Mouse (Mus musculus) CH12.LX (cell line): Measurements from ENCODE around the gene Gm37240. TPM values are rescaled to one million over a fixed set of nuclear protein-coding genes. Genes with fewer than 3 reads are reported as not detected.

ENCODE experiments used
- DNase-seq: peaks from one replicate; pipeline ENCODE4 v3.0.0-alpha.2; 2013; ENCODE audit errors: extremely low read depth
- H3K27ac ChIP-seq: 2 replicates; pipeline ENCODE4 v1.5.1; 2012; ENCODE audit warnings: low read depth, mild to moderate bottlenecking, control low read depth, moderate library complexity; ENCODE audit not compliant: insufficient read depth
- H3K27me3 ChIP-seq: replicated peaks from 2 replicates; pipeline ENCODE3; 2012; ENCODE audit warnings: inconsistent platforms
- H3K36me3 ChIP-seq, 2 experiments: replicated peaks in 1 of 2; 2 replicates each; pipeline versions ENCODE3 to v1.6.1; 2012; ENCODE audit warnings: inconsistent platforms in 1 of 2, low read length in 1 of 2, mild to moderate bottlenecking in 1 of 2, mixed read lengths in 1 of 2, moderate library complexity in 1 of 2; ENCODE audit not compliant: control insufficient read depth in 1 of 2, insufficient read depth in 1 of 2
- H3K4me1 ChIP-seq, 2 experiments: 2 replicates each; pipeline ENCODE4 v1.6.1; 2012; ENCODE audit warnings: inconsistent platforms in 1 of 2, moderate library complexity in 1 of 2; ENCODE audit not compliant: insufficient read depth in 2 of 2, control insufficient read depth in 1 of 2
- H3K4me2 ChIP-seq: 2 replicates; pipeline ENCODE4 v1.6.1; 2012; ENCODE audit warnings: low read depth, mild to moderate bottlenecking, control low read depth; ENCODE audit not compliant: poor library complexity, insufficient read depth, severe bottlenecking
- H3K4me3 ChIP-seq, 3 experiments: fragments of 150-350 bp in 1 of 3; sonication (generic) in 1 of 3; replicated peaks in 1 of 3; 2 replicates each; pipeline versions ENCODE3 to v1.5.1; 2011 to 2012; ENCODE audit warnings: low read depth in 2 of 3, low read length in 2 of 3, mild to moderate bottlenecking in 2 of 3, moderate library complexity in 2 of 3, control low read depth in 1 of 3, improper control_type of control experiment in 1 of 3, inconsistent platforms in 1 of 3, mixed read lengths in 1 of 3; ENCODE audit not compliant: poor library complexity in 1 of 3
- H3K79me2 ChIP-seq: replicated peaks from 2 replicates; pipeline ENCODE4 v1.6.1; 2012; ENCODE audit warnings: mild to moderate bottlenecking, moderate library complexity; ENCODE audit not compliant: control insufficient read depth, poor library complexity, insufficient read depth, severe bottlenecking; ENCODE audit errors: extremely low read depth
- H3K9ac ChIP-seq: 2 replicates; pipeline ENCODE4 v1.6.1; 2012; ENCODE audit warnings: low read depth, mild to moderate bottlenecking, control low read depth, moderate library complexity; ENCODE audit not compliant: insufficient read depth
- H3K9me3 ChIP-seq: replicated peaks from 2 replicates; pipeline ENCODE3; 2012; ENCODE audit warnings: low read length, inconsistent platforms, mixed read lengths
- CHD2 ChIP-seq: IDR thresholded peaks from 2 replicates; pipeline ENCODE4 v1.6.1; 2011; ENCODE audit warnings: low read length, improper control_type of control experiment
- CTCF ChIP-seq, 2 experiments: IDR thresholded peaks in 1 of 2; conservative IDR thresholded peaks in 1 of 2; 2 replicates each; pipeline ENCODE4 v1.5.1; 2011 to 2012; ENCODE audit warnings: low read depth in 2 of 2, low read length in 2 of 2, improper control_type of control experiment in 1 of 2, inconsistent platforms in 1 of 2, mild to moderate bottlenecking in 1 of 2, moderate library complexity in 1 of 2
- ELF1 ChIP-seq: IDR thresholded peaks from 2 replicates; pipeline ENCODE4 v1.6.1; 2014; ENCODE audit warnings: low read depth, mild to moderate bottlenecking, inconsistent platforms, low read length, improper control_type of control experiment
- ETS1 ChIP-seq: conservative IDR thresholded peaks from 2 replicates; pipeline ENCODE4 v1.6.1; 2012; ENCODE audit warnings: low read depth, mild to moderate bottlenecking, inconsistent platforms, low read length, improper control_type of control experiment, moderate library complexity
- GABPA ChIP-seq: IDR thresholded peaks from 2 replicates; pipeline ENCODE4 v1.6.1; 2012; ENCODE audit warnings: low read depth, low read length, improper control_type of control experiment, inconsistent platforms; ENCODE audit not compliant: insufficient replicate concordance
- HCFC1 ChIP-seq: IDR thresholded peaks from 2 replicates; pipeline ENCODE4 v1.6.1; 2012; ENCODE audit warnings: low read depth, mild to moderate bottlenecking, inconsistent platforms, low read length, improper control_type of control experiment
- IRF4 ChIP-seq: IDR thresholded peaks from 2 replicates; pipeline ENCODE4 v1.6.1; 2014; ENCODE audit warnings: low read depth, mild to moderate bottlenecking, inconsistent platforms, low read length, improper control_type of control experiment
- JUN ChIP-seq: IDR thresholded peaks from 2 replicates; pipeline ENCODE4 v1.6.1; 2011; ENCODE audit warnings: low read depth, mild to moderate bottlenecking, low read length, improper control_type of control experiment, moderate library complexity; ENCODE audit not compliant: insufficient read depth
- JUND ChIP-seq: conservative IDR thresholded peaks from 2 replicates; pipeline ENCODE4 v1.6.1; 2011; ENCODE audit warnings: low read depth, low read length, improper control_type of control experiment
- KAT2A ChIP-seq: IDR thresholded peaks from 2 replicates; pipeline ENCODE4 v1.6.1; 2012; ENCODE audit warnings: low read length, improper control_type of control experiment, inconsistent platforms; ENCODE audit not compliant: insufficient replicate concordance
- MAFK ChIP-seq: IDR thresholded peaks from 2 replicates; pipeline ENCODE4 v1.6.1; 2011; ENCODE audit warnings: low read length, improper control_type of control experiment; ENCODE audit not compliant: insufficient replicate concordance
- MAX ChIP-seq: IDR thresholded peaks from 2 replicates; pipeline ENCODE4 v1.6.1; 2011; ENCODE audit warnings: low read length, improper control_type of control experiment
- MEF2A ChIP-seq: IDR thresholded peaks from 2 replicates; pipeline ENCODE4 v1.6.1; 2014; ENCODE audit warnings: low read depth, mild to moderate bottlenecking, inconsistent platforms, low read length, improper control_type of control experiment, borderline replicate concordance
- MXI1 ChIP-seq: IDR thresholded peaks from 2 replicates; pipeline ENCODE4 v1.6.1; 2011; ENCODE audit warnings: mild to moderate bottlenecking, low read depth, low read length, improper control_type of control experiment
- MYC ChIP-seq: IDR thresholded peaks from 2 replicates; pipeline ENCODE4 v1.6.1; 2011; ENCODE audit warnings: low read depth, mild to moderate bottlenecking, improper control_type of control experiment, low read length
- NELFE ChIP-seq: IDR thresholded peaks from 2 replicates; pipeline ENCODE4 v1.6.1; 2011; ENCODE audit warnings: low read depth, low read length, improper control_type of control experiment
- NRF1 ChIP-seq: IDR thresholded peaks from 2 replicates; pipeline ENCODE4 v1.6.1; 2014; ENCODE audit warnings: low read depth, mild to moderate bottlenecking, inconsistent platforms, low read length, improper control_type of control experiment, moderate library complexity
- RCOR1 ChIP-seq: conservative IDR thresholded peaks from 2 replicates; pipeline ENCODE4 v1.6.1; 2012; ENCODE audit warnings: low read depth, mild to moderate bottlenecking, inconsistent platforms, low read length, improper control_type of control experiment
- SIN3A ChIP-seq: IDR thresholded peaks from 2 replicates; pipeline ENCODE4 v1.6.1; 2012; ENCODE audit warnings: low read length, improper control_type of control experiment, inconsistent platforms
- TCF12 ChIP-seq: IDR thresholded peaks from 2 replicates; pipeline ENCODE4 v1.6.1; 2014; ENCODE audit warnings: low read depth, mild to moderate bottlenecking, inconsistent platforms, low read length, improper control_type of control experiment
- UBTF ChIP-seq: IDR thresholded peaks from 2 replicates; pipeline ENCODE4 v1.6.1; 2012; ENCODE audit warnings: low read depth, mild to moderate bottlenecking, inconsistent platforms, low read length, improper control_type of control experiment, moderate library complexity
- USF1 ChIP-seq: IDR thresholded peaks from 2 replicates; pipeline ENCODE4 v1.6.1; 2014; ENCODE audit warnings: low read depth, mild to moderate bottlenecking, inconsistent platforms, low read length, improper control_type of control experiment
- USF2 ChIP-seq: conservative IDR thresholded peaks from 2 replicates; pipeline ENCODE4 v1.6.1; 2011; ENCODE audit warnings: low read depth, low read length, improper control_type of control experiment
- ZC3H11A ChIP-seq: IDR thresholded peaks from 2 replicates; pipeline ENCODE4 v1.6.1; 2012; ENCODE audit warnings: low read depth, mild to moderate bottlenecking, inconsistent platforms, low read length, improper control_type of control experiment
- ZKSCAN1 ChIP-seq: IDR thresholded peaks from 2 replicates; pipeline ENCODE4 v1.6.1; 2012; ENCODE audit warnings: low read depth, inconsistent platforms, low read length, improper control_type of control experiment, borderline replicate concordance
- ZMIZ1 ChIP-seq: IDR thresholded peaks from 2 replicates; pipeline ENCODE4 v1.6.1; 2012; ENCODE audit warnings: low read depth, mild to moderate bottlenecking, inconsistent platforms, low read length, improper control_type of control experiment
- dilution Hi-C: fragments of 300-500 bp; cut with MboI; formaldehyde crosslinking; loops from 2 replicates; pipeline ENCODE4 v1.14.3; 2020; ENCODE audit warnings: low sequenced_read_pairs; ENCODE audit not compliant: extremely low pct_unique_long_range_greater_than_20kb, extremely low pct_ligation_motif_present
- in situ Hi-C: fragments of 300-500 bp; cut with MboI; formaldehyde crosslinking; loops from 3 replicates; pipeline ENCODE4 v1.14.3; 2019; ENCODE audit warnings: low sequenced_read_pairs, low pct_ligation_motif_present, low pct_unique_long_range_greater_than_20kb, mixed read lengths
- polyA plus RNA-seq: library from polyadenylated mRNA; unstranded; fragments of >175 nt; gene quantifications from 2 replicates; pipeline ENCODE4 v1.2.1, GENCODE M21; 2012; ENCODE audit warnings: low read depth; ENCODE audit not compliant: insufficient read length
- total RNA-seq, 2 experiments: library from RNA; depleted of rRNA; stranded (reverse); fragments of 300-350 nt in 1 of 2; fragments of >200 nt in 1 of 2; gene quantifications; 2 replicates each; pipeline ENCODE4 v1.2.3; 2012 to 2014

Gm37240 gene
- total and polyA plus RNA-seq, 3 experiments: 0.08 to 0.19 (median 0.14) TPM

GRCm38 (mm10) chr3:85691134-85691533 is 196.2 kb downstream of the Gm37240 start:
- TF ChIP-seq JUN: no peak
- TF ChIP-seq ELF1: no peak
- TF ChIP-seq USF1: no peak
- TF ChIP-seq USF2: no peak
- TF ChIP-seq NELFE: no peak
- TF ChIP-seq ZMIZ1: no peak
- no peak for TF ChIP-seq CTCF (conservative IDR thresholded peaks at IDR 0.05 in 1 of 2, IDR thresholded peaks at IDR 0.05 in 1 of 2; ENCODE audit: low read depth in 2 of 2, low read length in 2 of 2)
- no peak for TF ChIP-seq MAFK
- no peak for TF ChIP-seq MAX
- TF ChIP-seq ETS1: no peak
- TF ChIP-seq RCOR1: no peak
- no peak for TF ChIP-seq TCF12
- TF ChIP-seq KAT2A: no peak
- TF ChIP-seq MEF2A: no peak
- Histone ChIP-seq H3K4me1 (peaks cover 0 to 15% of the 10 kb centered on the region in 2 experiments; a peak in 2 of 4 replicates), H3K9me3 (no peaks in the 10 kb centered on the region), H3K36me3 (no peaks in the 10 kb centered on the region), H3K4me2 (no peak overlapping the region), H3K4me3 (no peak overlapping the region), H3K79me2 (no peaks in the 10 kb centered on the region), H3K27ac (no peak overlapping the region), H3K27me3 (no peaks in the 10 kb centered on the region), H3K9ac (no peak overlapping the region)
- dilution Hi-C loops: no loop called here
- in situ Hi-C loops: no loop called here
- DNase-seq: no peak

- Histone ChIP-seq H3K4me2 (no peak overlapping the region), H3K9ac (no peak overlapping the region), H3K4me3 (no peak overlapping the region), H3K4me1 (peaks cover 0 to 10% of the 10 kb centered on the region in 2 experiments; a peak in 2 of 4 replicates), H3K27me3 (no peaks in the 10 kb centered on the region), H3K27ac (no peak overlapping the region), H3K79me2 (no peaks in the 10 kb centered on the region), H3K36me3 (no peaks in the 10 kb centered on the region), H3K9me3 (no peaks in the 10 kb centered on the region)
- dilution Hi-C loops (no loop called here), in situ Hi-C loops (no loop called here)
- DNase-seq: no peak
- TF ChIP-seq SIN3A: no peak
- TF ChIP-seq MAFK: no peak
- TF ChIP-seq ZKSCAN1: no peak
- no peak for TF ChIP-seq UBTF
- TF ChIP-seq KAT2A: no peak
- TF ChIP-seq ZMIZ1: no peak
- TF ChIP-seq GABPA: no peak
- TF ChIP-seq ZC3H11A: no peak
- no peak for TF ChIP-seq CHD2
- TF ChIP-seq MYC: no peak
- no peak for TF ChIP-seq MXI1
- no peak for TF ChIP-seq JUND
- no peak for TF ChIP-seq MEF2A
- TF ChIP-seq MAX: no peak
- TF ChIP-seq ELF1: no peak
- no peak for TF ChIP-seq NRF1
- TF ChIP-seq ETS1: no peak
- TF ChIP-seq HCFC1: no peak
- TF ChIP-seq IRF4: no peak
Observed at GRCm38 (mm10) chr3:85688341-85688740, 199.0 kb downstream of the Gm37240 start.
